Mouse (Mus musculus): Measurements from ENCODE around the gene Pcnx2. TPM values are rescaled to one million over a fixed set of nuclear protein-coding genes. Genes with fewer than 3 reads are reported as not detected.

Gene Pcnx2
- polyA plus RNA-seq, 1 experiment from 2014 or later: 0.19 TPM

GRCm38 (mm10) chr8:125756391-125757105 lies 141.6 kb downstream of the Pcnx2 start:
- Histone ChIP-seq H3K36me3 (no peaks in the 10 kb centered on the region), H3K27me3 (no peaks in the 10 kb centered on the region), H3K9me3 (no peaks in the 10 kb centered on the region), H3K4me3 (replicated peaks) (no peak overlapping the region), H3K4me1 (replicated peaks) (peaks cover 15% of the 10 kb centered on the region), H3K4me2 (no peak overlapping the region), H3K9ac (replicated peaks) (no peak overlapping the region), H3K27ac (no peak overlapping the region)
- no peak for ATAC-seq (ENCODE audit: insufficient number of reproducible peaks, insufficient read depth, low FRiP score, low TSS enrichment, low read depth)
- WGBS: 36% methylated on average over 9 of the region's 9 CpGs

GRCm38 (mm10) chr8:125755896-125756295 lies 142.2 kb downstream of the Pcnx2 start:
- ATAC-seq (ENCODE audit: insufficient number of reproducible peaks, insufficient read depth, low FRiP score, low TSS enrichment, low read depth): no peak
- Histone ChIP-seq H3K27ac (no peak overlapping the region), H3K9ac (replicated peaks) (no peak overlapping the region), H3K4me1 (replicated peaks) (peaks cover 22% of the 10 kb centered on the region), H3K27me3 (no peaks in the 10 kb centered on the region), H3K4me3 (replicated peaks) (no peak overlapping the region), H3K9me3 (no peaks in the 10 kb centered on the region), H3K36me3 (no peaks in the 10 kb centered on the region), H3K4me2 (no peak overlapping the region)
- 74% methylated on average over 8 of the region's 8 CpGs for WGBS

- H3K36me3 ChIP-seq: no peaks in the 10 kb centered on the region
- ATAC-seq (ENCODE audit: insufficient number of reproducible peaks, insufficient read depth, low FRiP score, low TSS enrichment, low read depth): no peak
- peaks cover 36% of the 10 kb centered on the region for H3K4me1 ChIP-seq (replicated peaks)
- 58% methylated on average over 8 of the region's 8 CpGs for WGBS
- H3K4me2 ChIP-seq: no peak overlapping the region
- H3K9ac ChIP-seq (replicated peaks): no peak overlapping the region
- H3K27ac ChIP-seq: 0 out of 2 replicates have a peak overlapping the region, but pooled peaks have one; percentile 50
- no peak overlapping the region for H3K4me3 ChIP-seq (replicated peaks)
- no peaks in the 10 kb centered on the region for H3K9me3 ChIP-seq
- no peaks in the 10 kb centered on the region for H3K27me3 ChIP-seq
Observed at GRCm38 (mm10) chr8:125750846-125751245, 147.3 kb downstream of the Pcnx2 start.

- no peaks in the 10 kb centered on the region for H3K9me3 ChIP-seq
- no peak overlapping the region for H3K4me2 ChIP-seq
- H3K36me3 ChIP-seq: no peaks in the 10 kb centered on the region
- no peaks in the 10 kb centered on the region for H3K27me3 ChIP-seq
- no peak overlapping the region for H3K9ac ChIP-seq (replicated peaks)
- ATAC-seq (ENCODE audit: insufficient number of reproducible peaks, insufficient read depth, low FRiP score, low TSS enrichment, low read depth): no peak
- H3K4me1 ChIP-seq (replicated peaks): peaks cover 43% of the 10 kb centered on the region
- 61% methylated on average over 8 of the region's 8 CpGs for WGBS
- H3K27ac ChIP-seq: peak overlapping the region; percentile 87
- no peak overlapping the region for H3K4me3 ChIP-seq (replicated peaks)
Observed at GRCm38 (mm10) chr8:125747390-125747789, 150.7 kb downstream of the Pcnx2 start.

GRCm38 (mm10) chr8:125744914-125745576 lies 153.1 kb downstream of the Pcnx2 start:
- H3K4me1 ChIP-seq (replicated peaks): peaks cover 35% of the 10 kb centered on the region
- no peak overlapping the region for H3K4me2 ChIP-seq
- no peak overlapping the region for H3K9ac ChIP-seq (replicated peaks)
- H3K4me3 ChIP-seq (replicated peaks): no peak overlapping the region
- no peaks in the 10 kb centered on the region for H3K36me3 ChIP-seq
- ATAC-seq (ENCODE audit: insufficient number of reproducible peaks, insufficient read depth, low FRiP score, low TSS enrichment, low read depth): no peak
- no peak overlapping the region for H3K27ac ChIP-seq
- no peaks in the 10 kb centered on the region for H3K27me3 ChIP-seq
- no peaks in the 10 kb centered on the region for H3K9me3 ChIP-seq
- WGBS: 91% methylated on average over 10 of the region's 10 CpGs

- Histone ChIP-seq H3K36me3 (no peaks in the 10 kb centered on the region), H3K4me3 (replicated peaks) (no peak overlapping the region), H3K4me2 (no peak overlapping the region), H3K9ac (replicated peaks) (no peak overlapping the region), H3K9me3 (no peaks in the 10 kb centered on the region), H3K27ac (no peak overlapping the region), H3K27me3 (no peaks in the 10 kb centered on the region), H3K4me1 (replicated peaks) (peaks cover 31% of the 10 kb centered on the region)
- no peak for ATAC-seq (ENCODE audit: insufficient number of reproducible peaks, insufficient read depth, low FRiP score, low TSS enrichment, low read depth)
- 84% methylated on average over 8 of the region's 8 CpGs for WGBS
Observed at GRCm38 (mm10) chr8:125742406-125742805, 155.7 kb downstream of the Pcnx2 start.

GRCm38 (mm10) chr8:125741855-125742254 lies 156.3 kb downstream of the Pcnx2 start:
- Histone ChIP-seq H3K36me3 (no peaks in the 10 kb centered on the region), H3K9ac (replicated peaks) (no peak overlapping the region), H3K4me1 (replicated peaks) (peaks cover 28% of the 10 kb centered on the region), H3K9me3 (no peaks in the 10 kb centered on the region), H3K27ac (no peak overlapping the region), H3K4me3 (replicated peaks) (no peak overlapping the region), H3K27me3 (no peaks in the 10 kb centered on the region), H3K4me2 (no peak overlapping the region)
- whole genome bisulfite sequencing: 41% methylated on average over 2 of the region's 2 CpGs
- ATAC-seq (ENCODE audit: insufficient number of reproducible peaks, insufficient read depth, low FRiP score, low TSS enrichment, low read depth): no peak

GRCm38 (mm10) chr8:125741377-125741776 lies 156.7 kb downstream of the Pcnx2 start:
- H3K36me3 ChIP-seq: no peaks in the 10 kb centered on the region
- no peak overlapping the region for H3K4me2 ChIP-seq
- H3K27me3 ChIP-seq: no peaks in the 10 kb centered on the region
- no peaks in the 10 kb centered on the region for H3K9me3 ChIP-seq
- peaks cover 25% of the 10 kb centered on the region for H3K4me1 ChIP-seq (replicated peaks)
- no peak overlapping the region; the same call in 1 of the 2 replicates for H3K9ac ChIP-seq (replicated peaks)
- 71% methylated on average over 5 of the region's 5 CpGs for WGBS
- no peak overlapping the region for H3K27ac ChIP-seq
- ATAC-seq (ENCODE audit: insufficient number of reproducible peaks, insufficient read depth, low FRiP score, low TSS enrichment, low read depth): no peak
- H3K4me3 ChIP-seq (replicated peaks): no peak overlapping the region

GRCm38 (mm10) chr8:125740655-125741054 lies 157.5 kb downstream of the Pcnx2 start:
- no peak for ATAC-seq (ENCODE audit: insufficient number of reproducible peaks, insufficient read depth, low FRiP score, low TSS enrichment, low read depth)
- WGBS: 67% methylated on average over 10 of the region's 10 CpGs
- Histone ChIP-seq H3K27ac (no peak overlapping the region), H3K27me3 (no peaks in the 10 kb centered on the region), H3K4me1 (replicated peaks) (peaks cover 29% of the 10 kb centered on the region), H3K9me3 (no peaks in the 10 kb centered on the region), H3K4me3 (replicated peaks) (no peak overlapping the region), H3K9ac (replicated peaks) (no peak overlapping the region), H3K36me3 (no peaks in the 10 kb centered on the region), H3K4me2 (no peak overlapping the region)

GRCm38 (mm10) chr8:125738956-125739355 lies 159.2 kb downstream of the Pcnx2 start:
- WGBS: 82% methylated on average over 4 of the region's 4 CpGs
- ATAC-seq (ENCODE audit: insufficient number of reproducible peaks, insufficient read depth, low FRiP score, low TSS enrichment, low read depth): no peak

GRCm38 (mm10) chr8:125733964-125734956 lies 163.9 kb downstream of the Pcnx2 start:
- no peaks in the 10 kb centered on the region for H3K36me3 ChIP-seq
- peak overlapping the region; percentile 82 for H3K4me2 ChIP-seq
- no peaks in the 10 kb centered on the region for H3K27me3 ChIP-seq
- H3K4me3 ChIP-seq (replicated peaks): peak overlapping the region; percentile 65
- peak overlapping the region; percentile 68 for H3K9ac ChIP-seq (replicated peaks)
- ATAC-seq (ENCODE audit: insufficient number of reproducible peaks, insufficient read depth, low FRiP score, low TSS enrichment, low read depth): peak; percentile 83
- peak overlapping the region; percentile 67 for H3K27ac ChIP-seq
- peaks cover 35% of the 10 kb centered on the region for H3K4me1 ChIP-seq (replicated peaks)
- WGBS: 6% methylated on average over 52 of the region's 52 CpGs
- no peaks in the 10 kb centered on the region for H3K9me3 ChIP-seq

More at GRCm38 (mm10) chr8:125738956-125739355, 159.2 kb downstream of the Pcnx2 start:
- H3K27me3 ChIP-seq: no peaks in the 10 kb centered on the region
- H3K4me2 ChIP-seq: no peak overlapping the region
- no peak overlapping the region for H3K4me3 ChIP-seq (replicated peaks)
- H3K4me1 ChIP-seq (replicated peaks): peaks cover 37% of the 10 kb centered on the region
- H3K27ac ChIP-seq: no peak overlapping the region
- H3K36me3 ChIP-seq: no peaks in the 10 kb centered on the region
- no peaks in the 10 kb centered on the region for H3K9me3 ChIP-seq
- H3K9ac ChIP-seq (replicated peaks): no peak overlapping the region
